Mouse (Mus musculus): ENCODE data around the gene Clec18a.

- TF ChIP-seq POLR2A (IDR thresholded peaks at IDR 0.05; ENCODE audit: borderline replicate concordance, low read depth, low read length) (no peak), CTCF (IDR thresholded peaks at IDR 0.05; ENCODE audit: low read depth, low read length) (no peak)
Measured at GRCm38 (mm10) chr8:111075926-111076325, 16.3 kb downstream of the Clec18a start.

All from bone marrow macrophage, adult 2 months (primary cell).